Mouse (Mus musculus): Measurements from ENCODE around the gene Tbc1d10c.

Gene Tbc1d10c

DNA sequence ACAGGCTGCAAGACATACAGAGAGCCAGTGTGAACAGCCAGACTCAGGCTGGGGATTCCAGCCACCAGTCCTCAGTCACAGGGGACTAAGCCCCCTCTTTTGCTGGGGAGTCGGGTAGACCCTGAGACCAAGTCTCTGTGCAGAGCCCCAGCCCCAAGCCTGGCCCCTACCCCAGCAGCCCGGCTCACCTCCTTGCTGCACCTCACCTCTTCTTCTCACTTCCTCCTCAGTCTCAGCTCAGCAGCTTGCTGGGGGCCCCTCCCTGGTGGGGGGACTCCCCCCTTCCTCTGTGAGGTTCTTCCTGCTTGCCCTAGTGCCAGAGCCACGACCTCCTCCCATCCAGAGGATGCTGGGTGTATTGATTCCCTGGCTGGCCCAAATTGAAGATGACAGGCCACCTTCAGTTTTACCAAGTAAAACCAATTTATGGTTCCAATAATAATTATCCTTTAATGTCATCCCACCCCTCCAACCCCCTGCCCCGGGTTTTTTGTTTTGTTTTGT lies at the start of gene Tbc1d10c:
Tbc1d10c (minus strand) TSS at position 454 of the 504 bp plus-strand sequence.
- in situ Hi-C loops (cut with MboI, MseI): no loop called here

DNA sequence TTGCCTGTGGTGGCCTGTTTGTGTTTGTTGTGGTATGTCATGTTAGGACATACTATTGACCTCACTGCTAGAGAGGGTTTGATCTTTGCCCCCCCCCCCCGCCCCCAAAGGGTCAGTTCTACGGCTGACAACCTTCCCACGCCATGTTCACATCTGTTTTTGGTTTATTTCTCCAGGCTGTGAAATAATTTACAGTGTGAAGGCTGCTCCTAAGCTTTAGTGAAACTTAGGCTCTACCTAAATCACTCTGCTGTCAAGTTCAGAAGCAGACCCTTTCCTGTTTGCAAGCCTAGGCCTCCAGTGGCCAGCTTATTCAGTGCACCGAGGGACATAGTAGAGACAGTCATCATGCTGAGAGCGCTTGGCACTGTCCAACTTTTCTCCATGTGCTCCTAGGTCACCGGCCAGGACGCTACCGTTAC lies 49.2 kb upstream of the Tbc1d10c start:
- in situ Hi-C loops (cut with MboI, MseI): no loop called here

DNA sequence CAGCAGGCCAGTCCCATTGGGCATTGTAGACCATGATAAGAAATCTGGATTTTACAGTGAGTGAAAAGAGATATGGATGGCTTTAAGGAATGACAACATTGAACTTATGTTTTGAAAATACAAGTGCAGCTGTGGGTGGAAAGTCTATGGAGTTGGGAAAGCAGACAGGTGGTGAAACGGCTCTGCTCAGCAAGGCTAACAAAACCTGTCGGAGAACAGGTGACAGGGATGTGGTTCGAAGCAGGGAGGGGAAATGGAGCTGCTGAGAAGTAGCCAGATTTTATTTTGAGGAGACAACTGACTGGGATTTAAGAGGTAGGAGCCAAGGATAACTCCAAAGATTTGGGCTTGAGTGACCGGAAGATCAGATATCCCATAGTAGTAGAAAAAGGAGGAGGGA lies 43.5 kb upstream of the Tbc1d10c start:
- in situ Hi-C loops (cut with MboI, MseI): no loop called here

DNA sequence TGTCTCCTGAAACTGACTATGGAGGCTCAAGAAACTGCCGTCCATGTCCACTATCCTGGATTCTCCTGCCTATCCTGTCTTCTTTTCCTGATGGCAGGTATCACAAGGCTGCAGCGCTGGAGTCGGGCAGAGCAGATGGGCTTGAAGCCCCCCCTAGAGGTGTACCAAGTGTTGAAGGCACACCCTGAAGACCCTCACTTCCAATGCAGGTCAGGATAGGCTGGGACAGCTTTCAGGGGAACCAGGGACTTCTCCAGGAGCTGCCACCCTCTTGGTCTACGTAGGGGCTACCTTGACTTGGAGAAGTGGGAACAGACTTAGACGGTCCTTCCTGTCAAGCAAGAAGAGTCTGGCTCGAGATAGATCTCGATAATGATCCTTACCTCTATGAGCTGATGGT lies 41.6 kb upstream of the Tbc1d10c start:
- in situ Hi-C loops (cut with MboI, MseI): no loop called here

DNA sequence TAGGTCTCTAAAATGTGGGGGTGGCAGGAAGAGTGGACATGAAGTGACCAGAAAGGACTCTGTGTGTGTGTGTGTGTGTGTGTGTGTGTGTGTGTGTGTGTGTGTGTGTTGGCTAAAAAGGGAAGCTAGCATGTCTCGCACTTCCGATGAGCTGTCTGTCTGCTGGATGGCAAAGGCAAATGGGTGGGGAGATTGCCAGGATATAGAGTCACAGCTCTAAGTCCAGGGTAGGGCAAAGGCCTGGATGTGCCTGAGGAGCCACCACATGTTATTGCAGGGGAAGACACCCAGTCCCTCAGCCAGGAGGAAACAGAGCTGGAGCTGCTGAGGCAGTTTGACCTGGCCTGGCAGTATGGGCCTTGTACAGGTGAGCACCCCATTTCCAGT lies 41.1 kb upstream of the Tbc1d10c start:
- in situ Hi-C loops (cut with MboI, MseI): no loop called here

DNA sequence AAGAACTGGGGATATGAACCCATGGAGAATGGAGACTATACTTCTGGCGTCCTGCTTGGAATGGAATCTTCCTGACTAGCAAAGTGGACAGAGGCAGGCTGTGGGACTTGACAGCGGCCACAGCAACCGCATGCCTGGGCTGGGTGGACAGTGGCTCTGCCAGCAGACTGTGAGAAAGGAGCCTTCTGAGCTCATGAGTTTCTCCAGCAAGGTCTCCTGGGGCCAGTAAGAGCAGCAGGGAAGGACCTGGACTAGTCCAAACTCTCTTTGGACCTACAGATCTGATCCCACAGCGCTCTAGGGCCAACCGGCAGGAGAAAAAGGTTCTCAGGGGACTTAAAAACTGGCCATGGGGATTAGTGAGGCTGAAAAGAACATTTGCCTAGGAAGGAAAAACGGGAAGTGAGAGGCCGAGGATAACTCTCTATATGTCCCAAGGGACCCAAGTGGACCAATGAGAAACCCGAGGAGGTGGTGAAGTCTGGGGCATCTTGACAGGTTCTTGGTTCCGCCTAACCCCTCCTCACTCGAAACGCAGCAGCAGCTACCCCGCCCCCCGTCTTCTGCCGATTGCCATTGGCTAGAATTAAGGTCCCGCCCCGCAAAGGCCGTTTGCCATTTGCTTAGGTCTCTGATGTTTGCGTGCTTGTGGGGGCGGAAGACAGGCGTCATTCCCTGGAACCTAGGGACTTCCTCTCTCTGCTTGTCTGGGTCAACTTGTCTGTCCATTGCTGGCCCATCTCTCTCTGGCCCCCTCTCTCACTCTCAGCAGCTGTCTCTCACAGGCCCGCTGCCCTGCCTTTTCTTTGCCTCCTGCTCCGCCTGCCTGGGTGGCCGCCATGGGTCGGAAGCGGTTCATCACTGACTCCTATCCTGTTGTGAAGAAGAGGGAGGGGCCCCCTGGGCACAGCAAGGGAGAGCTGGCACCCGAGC lies 40.4 kb upstream of the Tbc1d10c start, which contains the start of gene Pold4:
Pold4 (plus strand) TSS at position 647 of the 933 bp plus-strand sequence.
- in situ Hi-C loops (cut with MboI, MseI): no loop called here

DNA sequence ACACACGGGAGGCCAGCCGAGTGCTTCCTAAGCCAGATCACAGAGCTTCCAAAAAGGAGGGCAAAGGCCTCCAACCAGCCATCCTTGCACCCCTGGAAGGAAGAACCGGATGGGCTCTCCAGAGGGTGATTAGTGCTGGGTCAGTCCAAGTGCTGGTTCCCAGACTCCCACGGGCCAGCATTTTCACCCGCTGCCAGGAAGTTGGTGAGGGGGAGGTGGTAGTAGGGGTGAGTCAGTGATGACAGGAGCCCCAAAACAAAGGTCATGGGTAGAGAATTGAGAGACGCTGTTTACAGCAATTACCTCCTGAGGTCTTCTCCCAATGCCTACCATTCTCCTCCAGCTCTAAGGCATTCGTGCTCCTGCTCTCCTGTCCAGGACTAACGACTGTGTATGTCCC lies 39.3 kb upstream of the Tbc1d10c start:
- in situ Hi-C loops (cut with MboI, MseI): no loop called here

DNA sequence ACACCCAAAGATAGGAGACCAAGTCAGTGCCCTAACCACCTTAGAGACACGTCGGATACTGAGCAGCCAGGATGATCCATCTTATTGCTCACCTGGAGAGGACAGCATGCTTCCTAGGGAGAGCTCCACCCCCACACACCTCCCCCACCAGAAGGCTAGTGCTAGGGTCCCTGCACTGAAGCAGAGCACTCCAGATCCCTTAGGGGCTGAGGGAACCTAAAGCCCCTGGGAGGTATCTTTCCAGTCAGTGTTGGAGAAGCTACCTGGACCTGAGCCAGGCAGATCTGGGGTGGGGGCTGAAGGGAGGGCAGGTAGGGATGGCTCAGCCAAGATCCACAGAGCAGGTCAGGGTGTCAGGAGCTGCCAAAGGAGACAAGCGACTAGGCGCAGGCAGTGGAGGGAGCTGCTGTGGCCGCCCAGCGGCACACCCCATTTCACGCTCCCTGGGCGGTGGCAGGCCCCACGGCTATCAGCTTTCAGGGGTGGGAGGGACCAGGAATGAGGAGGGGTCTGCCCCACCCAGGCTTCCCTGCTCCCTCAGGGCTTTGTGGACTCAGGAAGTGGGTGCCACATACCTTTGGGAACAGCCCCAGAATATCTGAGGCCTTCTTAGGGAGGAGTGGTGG lies 38.5 kb upstream of the Tbc1d10c start:
- in situ Hi-C loops (cut with MboI, MseI): no loop called here

DNA sequence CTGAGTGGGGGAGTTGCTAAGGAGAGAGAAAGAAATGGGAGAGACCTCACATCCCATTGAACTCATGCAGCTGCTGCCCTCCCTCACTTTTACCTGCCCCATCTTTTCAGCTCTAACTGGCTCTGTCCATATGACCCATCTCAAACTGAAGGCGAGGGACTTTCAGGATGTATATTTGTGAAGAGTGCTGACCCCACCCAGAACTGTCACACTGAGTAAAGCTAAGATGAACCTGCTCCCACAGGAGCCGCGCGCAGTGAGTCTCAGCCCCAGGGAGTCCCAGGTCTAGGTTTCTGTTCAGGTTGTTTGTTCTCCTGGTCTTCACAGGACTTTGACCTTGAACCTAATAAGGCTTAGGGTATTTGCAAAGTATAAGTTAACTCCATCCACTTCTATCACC lies 37.8 kb upstream of the Tbc1d10c start:
- in situ Hi-C loops (cut with MboI, MseI): no loop called here

DNA sequence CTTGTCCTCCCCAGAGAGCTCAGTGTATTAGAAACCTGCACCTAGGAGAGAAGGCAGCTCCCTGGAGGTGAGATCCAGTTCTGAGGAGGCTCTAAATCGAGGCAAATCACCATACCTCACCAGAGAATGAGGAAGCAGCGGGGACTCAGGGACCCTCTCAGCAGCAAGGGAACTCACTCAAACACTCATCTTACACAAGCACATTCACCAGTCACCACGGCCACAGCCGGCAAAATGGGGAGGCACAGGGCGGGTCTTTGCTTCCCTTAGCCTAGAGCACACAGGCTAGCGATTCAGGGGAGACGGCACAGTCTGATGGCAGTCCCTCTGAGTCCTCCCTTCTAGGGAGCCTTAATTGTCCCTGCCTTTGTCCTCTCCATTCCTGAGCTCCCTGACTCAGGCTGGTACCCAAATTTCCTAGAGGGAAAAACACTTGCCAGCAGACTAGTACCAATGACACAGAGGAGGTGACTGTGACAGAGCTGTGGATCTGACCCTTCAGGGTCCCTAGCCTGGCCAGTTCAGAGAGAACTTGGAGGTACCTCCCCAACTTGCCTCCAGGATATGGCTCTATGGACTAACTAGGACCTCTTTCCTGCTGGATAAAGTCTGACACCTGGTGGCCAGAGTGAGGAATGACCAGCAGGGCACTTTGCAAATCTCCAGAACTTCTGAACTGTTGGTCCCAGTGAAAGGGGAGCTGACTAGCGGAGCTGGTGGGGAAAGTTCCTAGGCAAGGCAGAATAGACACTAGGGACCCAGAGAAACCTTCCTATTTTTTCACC lies 37.0 kb upstream of the Tbc1d10c start:
- in situ Hi-C loops (cut with MboI, MseI): no loop called here

DNA sequence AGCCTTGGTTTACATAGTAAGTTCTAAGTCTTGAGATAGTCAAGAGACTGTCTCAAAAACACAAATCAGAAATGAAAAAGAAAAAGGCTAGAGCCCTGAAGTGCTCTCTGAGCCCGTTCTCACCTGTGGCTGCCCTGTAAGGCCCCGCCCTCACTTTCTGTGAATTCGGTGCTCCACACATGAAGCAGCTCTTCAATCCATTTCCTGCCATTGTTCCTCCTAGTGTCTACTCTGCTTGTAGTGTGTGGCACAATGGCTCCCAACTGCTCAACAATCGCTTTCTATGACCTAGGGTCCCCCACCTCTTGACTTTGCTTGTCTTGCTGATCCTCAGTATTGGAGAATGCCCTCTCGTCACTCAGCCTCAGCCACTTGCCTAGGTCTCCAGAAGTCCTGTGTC lies 36.4 kb upstream of the Tbc1d10c start:
- in situ Hi-C loops (cut with MboI, MseI): no loop called here

DNA sequence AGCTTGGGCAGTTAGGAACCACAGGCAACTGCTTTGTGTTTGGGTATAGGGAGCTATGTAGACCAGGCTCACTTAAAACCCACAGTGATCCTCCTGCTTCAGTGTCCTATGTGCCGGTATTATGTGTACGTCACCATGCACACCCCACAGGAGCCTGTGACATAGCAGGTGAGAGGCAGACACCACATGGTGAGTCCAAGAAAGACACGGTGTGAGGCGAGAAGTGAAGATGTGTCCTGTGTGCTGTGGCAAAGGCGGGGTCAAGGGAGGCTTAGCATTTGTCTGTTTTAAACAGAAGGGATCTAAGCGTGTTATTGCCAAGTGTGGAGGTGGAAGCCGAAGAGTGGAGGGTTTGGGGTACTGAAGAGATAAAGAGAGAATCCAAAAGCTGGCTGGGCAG lies 35.7 kb upstream of the Tbc1d10c start:
- in situ Hi-C loops (cut with MboI, MseI): no loop called here

DNA sequence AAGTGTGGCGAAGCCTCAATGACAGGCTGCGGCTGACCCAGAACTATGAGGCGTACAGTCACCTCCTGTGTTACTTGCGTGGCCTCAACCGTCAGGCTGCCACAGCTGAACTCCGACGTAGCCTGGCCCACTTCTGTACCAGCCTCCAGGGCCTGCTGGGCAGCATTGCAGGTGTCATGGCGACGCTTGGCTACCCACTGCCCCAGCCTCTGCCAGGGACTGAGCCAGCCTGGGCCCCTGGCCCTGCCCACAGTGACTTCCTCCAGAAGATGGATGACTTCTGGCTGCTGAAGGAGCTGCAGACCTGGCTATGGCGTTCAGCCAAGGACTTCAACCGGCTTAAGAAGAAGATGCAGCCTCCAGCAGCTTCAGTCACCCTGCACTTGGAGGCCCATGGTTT lies 31.1 kb upstream of the Tbc1d10c start:
- in situ Hi-C loops (cut with MboI, MseI): no loop called here

DNA sequence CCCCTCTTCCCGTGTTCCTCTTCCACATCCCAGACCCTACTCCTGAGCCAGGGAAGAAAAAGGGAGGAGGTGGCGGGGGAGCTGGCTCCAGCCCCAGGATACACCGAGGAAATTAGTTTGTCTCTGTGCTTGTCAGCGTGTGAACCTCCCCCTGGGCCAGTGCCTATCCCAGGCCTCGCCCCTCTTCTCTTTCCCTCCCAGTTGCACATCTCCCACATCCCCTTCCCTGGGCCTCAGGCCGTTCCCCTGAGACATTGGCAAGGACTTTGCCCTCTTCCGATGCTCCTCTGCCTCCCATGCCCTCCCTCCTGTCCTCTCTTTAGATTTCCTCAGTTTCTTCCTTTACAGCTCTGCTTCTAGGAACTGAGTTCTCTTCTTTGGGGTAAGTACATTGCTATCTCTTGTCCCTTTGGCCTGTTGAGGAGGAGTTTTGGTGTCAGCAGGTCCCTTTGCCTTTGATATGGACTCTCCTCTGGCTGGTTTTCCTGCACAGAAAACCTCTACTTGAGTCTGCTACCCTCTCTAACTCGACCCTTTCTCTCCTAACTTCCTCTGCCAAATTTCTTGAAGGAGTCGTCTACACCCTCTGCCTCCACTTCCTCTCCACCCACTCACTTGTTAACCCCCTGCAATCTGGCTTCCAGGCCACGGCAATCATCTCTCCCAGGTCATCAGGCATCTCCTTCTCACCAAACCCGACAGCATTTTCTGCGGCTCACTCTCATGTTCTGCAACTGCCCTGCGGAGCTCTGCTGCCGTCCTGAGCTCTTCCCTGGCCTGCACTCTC lies 30.1 kb upstream of the Tbc1d10c start:
- in situ Hi-C loops (cut with MboI, MseI): no loop called here

DNA sequence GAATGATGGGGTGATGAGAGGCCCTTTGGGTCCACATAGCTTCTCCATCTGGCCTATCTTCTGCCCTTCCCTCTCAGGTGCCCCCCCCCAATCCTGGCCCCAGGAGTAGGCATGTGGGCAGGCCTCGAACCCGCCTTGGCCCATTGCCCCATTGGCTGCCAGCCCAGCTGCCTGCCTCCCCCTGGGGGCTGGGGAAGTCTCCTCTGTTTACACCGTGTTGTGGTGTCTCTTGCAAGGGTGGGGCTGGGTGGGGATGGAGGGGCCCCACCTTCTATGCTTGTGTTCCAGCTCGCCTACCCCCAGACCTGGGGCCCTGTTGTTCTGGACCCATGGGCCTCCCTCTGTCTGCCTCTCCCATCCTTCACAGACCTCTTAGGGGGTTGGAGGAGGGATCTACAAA lies 29.3 kb upstream of the Tbc1d10c start:
- in situ Hi-C loops (cut with MboI, MseI): no loop called here

DNA sequence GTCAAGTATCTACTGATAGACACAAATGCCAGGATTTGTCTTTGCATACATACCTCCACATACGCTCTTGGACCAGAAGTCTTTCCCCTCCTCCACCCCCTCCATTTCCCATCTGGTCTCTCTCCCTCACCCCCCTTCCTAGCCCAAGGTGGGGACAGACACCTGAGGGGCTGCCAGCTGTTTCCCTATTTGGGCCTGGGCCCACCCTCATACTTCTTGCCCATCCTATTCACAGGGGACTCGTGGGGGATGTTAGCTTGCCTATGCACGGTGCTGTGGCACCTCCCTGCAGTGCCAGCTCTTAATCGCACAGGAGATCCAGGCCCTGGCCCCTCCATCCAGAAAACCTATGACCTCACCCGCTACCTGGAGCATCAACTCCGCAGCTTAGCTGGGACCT lies 28.9 kb upstream of the Tbc1d10c start:
- in situ Hi-C loops (cut with MboI, MseI): no loop called here

DNA sequence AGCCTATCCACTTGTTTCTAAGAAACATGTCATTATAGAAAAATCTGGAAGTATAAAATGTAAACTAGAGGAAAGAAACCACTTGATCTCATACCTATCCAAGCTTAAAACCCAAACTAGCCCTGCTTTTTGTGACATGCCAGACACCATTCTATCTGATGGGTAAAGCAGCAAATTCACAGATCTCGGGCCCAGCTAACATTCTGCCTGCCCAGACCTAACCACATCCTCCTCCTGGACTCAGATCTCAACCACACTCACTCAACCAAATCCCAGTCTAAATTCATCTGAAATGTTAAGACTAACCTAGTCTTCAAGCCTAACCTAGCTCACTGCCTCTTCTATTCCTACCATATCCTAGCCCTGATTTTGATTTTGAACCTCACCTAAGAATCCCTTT lies 27.7 kb upstream of the Tbc1d10c start:
- in situ Hi-C loops (cut with MboI, MseI): no loop called here

DNA sequence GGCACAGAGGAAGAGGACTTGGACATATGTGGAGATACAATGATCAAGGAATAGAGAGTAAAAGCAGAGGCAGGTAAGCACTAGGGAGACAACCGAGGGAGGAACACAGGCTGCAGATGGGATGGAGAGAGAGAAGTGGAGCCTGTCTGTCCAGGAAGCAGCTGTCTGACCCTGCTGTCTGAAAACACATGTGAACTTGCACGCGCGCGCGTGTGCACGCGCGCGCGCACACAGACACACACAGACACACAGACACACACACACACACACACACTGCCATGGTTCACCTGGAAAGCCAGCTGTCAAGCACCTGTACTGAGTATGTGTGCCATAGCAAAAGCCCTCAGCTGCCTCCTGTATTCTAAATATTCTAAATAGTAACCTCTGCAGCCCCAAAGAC lies 27.2 kb upstream of the Tbc1d10c start:
- in situ Hi-C loops (cut with MboI, MseI): no loop called here

DNA sequence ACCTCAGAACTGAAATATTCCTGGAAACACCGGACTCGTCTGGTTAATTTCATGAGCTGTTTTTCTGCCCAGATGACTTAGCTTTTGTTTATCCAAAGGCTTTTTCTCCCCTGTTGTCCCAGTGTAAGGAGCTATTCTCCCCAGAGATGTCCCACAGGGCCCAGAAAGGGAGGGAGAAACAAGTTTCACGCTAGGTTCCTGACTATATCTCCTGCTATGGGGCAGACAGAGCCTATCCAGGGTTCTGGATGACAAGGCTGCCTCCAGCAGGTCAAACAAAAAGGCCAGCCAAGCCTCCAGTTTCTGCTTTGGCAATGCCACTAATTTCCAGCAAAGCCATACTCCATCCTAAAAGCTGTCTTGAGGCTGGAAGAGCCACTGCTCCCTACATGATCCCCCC lies 26.8 kb upstream of the Tbc1d10c start:
- in situ Hi-C loops (cut with MboI, MseI): no loop called here

DNA sequence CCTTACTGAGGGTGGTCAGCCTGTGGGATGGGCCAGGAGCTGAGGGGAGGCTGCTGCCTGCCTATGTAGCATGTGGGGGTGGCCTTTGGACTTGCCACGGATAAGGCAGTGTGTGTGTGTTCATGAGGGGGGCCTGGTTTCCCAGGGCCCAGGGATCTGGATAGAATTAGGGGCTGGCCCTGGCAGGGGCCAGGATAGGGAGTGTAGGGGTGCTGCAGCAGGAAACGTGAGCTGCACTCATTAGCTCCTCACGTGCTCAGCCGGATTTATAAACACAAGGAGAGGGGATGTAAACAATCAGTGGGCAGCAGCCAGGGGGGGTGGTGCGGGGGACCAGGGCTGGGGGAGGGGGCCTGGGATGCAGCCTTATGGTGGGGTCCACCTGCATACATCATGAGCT lies 26.1 kb upstream of the Tbc1d10c start:
- in situ Hi-C loops (cut with MboI, MseI): no loop called here

DNA sequence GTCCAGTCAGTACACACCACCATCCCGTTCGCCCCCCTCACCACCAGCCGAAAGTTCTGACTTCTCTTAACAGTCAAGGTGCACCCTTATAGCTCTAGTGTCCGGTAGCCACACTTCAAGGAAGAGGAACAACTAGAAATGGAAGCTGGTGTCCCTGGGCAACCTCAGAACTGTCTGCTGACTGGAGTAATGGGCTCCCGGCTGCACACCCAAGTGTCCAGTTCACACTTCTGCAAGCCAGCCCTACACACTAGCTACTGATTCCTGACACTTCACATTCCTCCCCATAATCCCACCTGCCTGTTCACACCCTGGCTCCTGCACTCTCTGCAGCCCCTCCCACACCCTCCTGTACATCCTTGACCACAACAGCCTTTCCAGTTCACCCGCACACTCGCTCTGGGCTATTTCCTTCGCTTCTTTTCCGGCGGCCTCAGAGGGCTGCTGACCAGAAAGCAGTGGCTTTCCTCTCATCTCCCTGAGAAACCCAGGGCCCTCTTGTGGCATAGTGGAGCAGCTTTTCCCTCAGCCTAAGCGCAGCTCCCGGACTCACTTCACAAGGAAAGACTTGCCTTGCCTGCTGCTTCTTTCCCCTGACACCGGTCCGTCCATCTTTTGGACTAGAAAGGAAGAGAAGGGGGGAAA lies 25.1 kb upstream of the Tbc1d10c start:
- in situ Hi-C loops (cut with MboI, MseI): no loop called here

Data from T-helper 2 cell (primary cell).